Mouse (Mus musculus) urinary bladder, adult 18-20 months (tissue): ENCODE results near the gene Cmpk2.
"Not testable (repeated sequence)": the region's sequence is repeated elsewhere in the genome, so short reads cannot be mapped to it uniquely, and the experiment has no call there.

Experiments used
- DNase-seq, 2 experiments: peaks; one replicate each; pipeline ENCODE4 v3.0.0; 2022; ENCODE audit warnings: low spot score in 2 of 2, mixed read lengths in 2 of 2

The Cmpk2 gene

GRCm38 (mm10) chr12:26478196-26479004 lies 9.4 kb downstream of the Cmpk2 start:
- DNase-seq, result peak in 1 of 2 experiments; percentile 40

DNA sequence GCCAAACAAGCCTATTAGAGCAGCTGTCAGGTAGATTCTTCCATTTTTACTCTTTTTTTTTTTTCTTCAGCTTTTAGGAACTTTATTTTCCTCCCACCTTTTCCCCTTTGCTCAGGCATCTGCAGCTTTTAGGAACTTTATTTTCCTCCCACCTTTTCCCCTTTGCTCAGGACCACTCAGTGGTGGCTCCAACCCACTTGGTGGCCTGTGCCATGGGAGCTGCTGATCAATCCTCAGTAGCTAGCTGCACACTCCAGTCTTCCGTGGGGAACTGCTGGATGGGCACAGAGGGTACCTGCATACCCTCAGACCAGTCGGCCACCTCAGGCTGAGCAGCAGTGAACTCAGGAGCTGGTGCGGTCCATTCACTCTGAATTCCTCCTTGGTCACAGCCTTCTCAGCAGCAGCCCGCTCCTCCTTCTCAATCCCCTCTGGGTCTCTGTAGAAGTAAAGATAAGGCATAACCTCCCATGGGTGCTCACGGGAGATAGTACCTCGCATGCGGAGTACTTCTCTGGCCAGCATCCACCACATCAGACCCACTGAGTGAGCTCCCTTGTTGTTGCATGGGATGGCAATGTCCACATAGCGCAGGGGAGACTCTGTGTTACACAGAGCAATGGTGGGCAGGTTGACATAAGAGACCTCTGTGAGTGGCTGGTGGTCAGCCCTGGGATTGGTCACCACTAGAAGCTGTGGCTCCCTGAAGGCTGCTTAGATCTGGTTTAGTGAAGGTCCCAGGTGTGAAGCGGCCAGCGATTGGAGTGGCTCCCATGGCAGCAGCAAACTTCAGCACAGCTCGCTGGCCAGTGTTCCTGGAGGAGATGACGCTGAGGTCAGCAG lies 17.0 kb downstream of the Cmpk2 start:
- DNase-seq, result not testable (repeated sequence)

DNA sequence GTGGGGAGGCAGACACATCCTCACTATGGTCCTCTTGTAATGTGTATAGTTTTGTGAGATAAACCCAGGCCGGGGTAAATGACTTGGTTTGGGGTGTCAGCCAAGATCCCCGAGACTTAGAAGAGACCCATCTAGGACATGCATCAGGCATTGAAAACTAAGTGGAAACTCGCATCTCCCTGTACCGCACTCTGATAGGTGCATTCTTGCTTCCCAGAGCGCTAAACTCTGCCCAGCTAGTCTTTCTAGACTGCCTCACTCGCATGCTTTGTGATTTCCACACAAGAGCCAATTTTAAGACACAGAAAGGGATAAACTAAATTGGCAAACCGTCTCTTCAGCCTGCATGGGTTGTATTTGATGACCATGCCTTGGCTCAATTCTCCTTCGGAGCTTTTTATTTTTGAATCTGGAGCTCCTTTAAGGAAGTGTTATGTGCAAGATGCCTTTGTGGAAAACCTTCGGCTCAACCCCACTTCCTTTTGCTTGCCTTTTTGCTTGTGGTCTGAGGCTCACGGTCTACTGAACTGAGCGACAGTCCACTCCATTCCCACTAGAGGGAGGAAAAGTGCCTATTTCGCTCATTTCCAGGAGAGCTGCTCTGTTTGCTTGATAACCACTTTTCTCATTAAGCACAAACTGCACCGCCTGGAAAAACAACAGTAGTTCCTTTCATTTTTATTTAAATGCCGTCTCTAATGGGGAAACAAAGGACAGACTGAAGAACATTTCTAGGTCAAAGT lies 19.0 kb downstream of the Cmpk2 start:
- DNase-seq, result no peak

- DNase-seq, result no peak
Measured at GRCm38 (mm10) chr12:26488617-26489274, 19.7 kb downstream of the Cmpk2 start.

GRCm38 (mm10) chr12:26489942-26490341 lies 20.9 kb downstream of the Cmpk2 start:
- no peak for DNase-seq

GRCm38 (mm10) chr12:26501042-26501441 lies 32.0 kb downstream of the Cmpk2 start:
- no peak for DNase-seq

DNA sequence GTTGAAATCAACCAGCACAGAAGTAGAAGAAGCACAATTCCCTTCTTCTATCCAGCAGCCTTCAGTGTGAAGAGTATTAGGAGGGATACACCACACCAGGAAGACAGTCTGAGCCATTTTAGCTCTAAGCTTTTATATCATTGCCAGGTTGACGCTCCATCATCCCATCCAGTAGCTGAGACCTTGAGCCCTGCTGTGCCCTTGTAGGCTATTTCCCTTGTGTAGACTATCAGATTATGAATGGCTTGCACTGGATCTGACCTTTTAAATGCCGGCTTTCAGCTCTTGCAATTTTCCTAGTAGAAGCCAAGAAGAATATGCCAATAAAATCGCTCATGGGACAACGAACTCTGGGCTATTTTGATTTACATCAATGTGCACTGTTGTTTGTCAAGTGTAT lies 42.0 kb downstream of the Cmpk2 start:
- no peak for DNase-seq

DNA sequence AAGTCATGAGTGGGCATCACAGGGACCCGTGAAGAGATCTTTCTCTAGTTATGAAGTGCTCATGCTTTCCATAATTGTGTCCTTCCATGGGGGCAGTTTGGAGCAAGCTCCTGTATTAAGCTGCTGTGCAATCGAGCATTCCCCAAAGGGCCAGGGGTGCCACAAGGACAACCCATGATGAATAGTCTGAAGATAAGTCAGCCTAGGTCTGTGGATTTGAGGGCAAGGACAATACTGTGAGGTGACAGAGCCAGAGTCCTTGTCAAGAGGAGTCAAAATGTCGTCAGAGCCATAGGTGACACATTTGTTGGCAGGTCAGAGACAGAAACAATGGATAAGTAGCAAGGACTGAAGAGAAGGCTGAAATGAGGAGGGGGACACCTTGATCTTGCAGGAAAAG lies 49.2 kb downstream of the Cmpk2 start:
- DNase-seq, result no peak

DNA sequence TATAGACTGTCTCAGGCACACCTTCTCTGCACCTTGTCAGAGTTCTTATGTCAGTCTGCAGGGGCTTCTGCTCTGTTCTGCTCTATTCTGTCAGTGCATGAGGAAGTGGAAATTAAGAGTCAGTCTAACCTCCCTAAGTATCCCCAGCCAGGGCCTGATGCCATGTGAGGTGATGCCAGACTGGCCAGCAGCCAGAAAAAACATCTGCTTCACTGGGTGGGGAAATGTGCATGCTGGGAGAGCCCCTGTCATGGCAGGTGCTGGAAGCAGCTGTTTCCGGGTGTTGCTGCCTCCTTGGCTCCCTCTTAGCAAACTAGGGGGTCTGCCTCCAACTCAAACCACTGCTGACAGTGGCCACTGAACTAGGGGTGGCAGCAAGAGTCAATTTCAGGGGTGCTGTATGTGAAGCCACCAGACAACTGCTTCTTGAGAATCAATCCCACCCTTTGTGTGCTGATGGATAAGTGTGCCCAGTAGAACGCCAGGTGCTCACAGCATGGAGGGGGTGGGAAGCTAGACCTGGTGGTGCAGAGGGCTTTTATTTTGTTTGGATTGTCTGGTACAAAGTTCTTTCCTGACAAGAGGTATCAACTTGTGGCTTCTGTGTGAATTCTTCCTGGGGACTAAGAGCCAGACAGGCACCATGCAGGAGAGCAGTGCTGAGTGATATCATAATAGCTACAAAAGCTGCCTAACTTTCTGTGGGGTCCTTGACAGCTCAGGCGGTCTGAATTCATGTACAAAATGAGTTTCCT lies 56.1 kb downstream of the Cmpk2 start:
- DNase-seq, result peak in 1 of 2 experiments; percentile 22

- no peak for DNase-seq
Measured at GRCm38 (mm10) chr12:26525698-26526026, 56.7 kb downstream of the Cmpk2 start.
